ENCODE assay signal across 11 mouse cellular contexts in the genomic region with DNA sequence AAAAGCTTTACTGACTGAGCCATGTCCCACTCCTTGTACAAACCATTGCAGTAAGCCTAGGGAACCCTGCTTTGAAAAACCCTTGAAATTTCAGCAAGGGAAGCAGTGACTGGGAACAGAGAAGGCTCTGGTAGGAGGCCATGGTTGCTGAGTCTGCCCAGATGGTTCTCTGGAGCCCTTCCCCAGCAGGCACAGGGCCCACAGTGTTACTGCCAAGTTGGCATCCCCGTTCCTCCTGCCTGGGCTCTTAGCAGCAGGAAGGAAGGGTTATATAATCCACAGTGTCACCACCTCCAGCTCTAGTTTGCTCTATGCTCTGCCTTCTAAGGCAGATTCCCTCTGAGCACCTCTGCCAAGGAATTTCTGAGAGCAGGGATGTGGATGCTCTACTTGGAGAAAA.
DNase-seq lines count a peak whose midpoint lies in the region; ATAC-seq lines count a peak whose summit lies in the region.
"Had no signal": no experiment of that assay in that cellular context is flagged by ENCODE, and none has a peak within 500 bp of the region (broad histone marks: within the 10 kb centered on the region; RNA-seq: fewer than 3 reads in every experiment).

No protein-coding gene starts in this region.

- H3K4me1 ChIP-seq in embryonic facial prominence, embryonic 14.5 days (ENCODE audit: control insufficient read depth, insufficient read depth, low read length): no peaks in the 10 kb centered on the region
- H3K4me1 ChIP-seq in embryonic facial prominence, embryonic 10.5 days: 0 out of 2 replicates have a peak, but pooled peaks cover 4% of the 10 kb centered on the region
- H3K4me1 ChIP-seq: heart, embryonic 15.5 days; stomach, embryonic 15.5 days had no signal

- H3K27ac ChIP-seq in embryonic facial prominence, embryonic 14.5 days (replicated peaks; ENCODE audit: low read depth, low read length): no peak overlapping the region
- no peak overlapping the region for H3K27ac ChIP-seq in embryonic facial prominence, embryonic 10.5 days (replicated peaks)
- H3K27ac ChIP-seq: heart, embryonic 15.5 days; macrophage; stomach, embryonic 15.5 days had no signal

- 53% methylated on average over 1 of the region's 1 CpGs for WGBS in embryonic facial prominence, embryonic 14.5 days
- WGBS in embryonic facial prominence, embryonic 10.5 days: 94% methylated on average over 1 of the region's 1 CpGs

- H3K27me3 ChIP-seq in embryonic facial prominence, embryonic 14.5 days (replicated peaks; ENCODE audit: control insufficient read depth, insufficient read depth, low read length): no peaks in the 10 kb centered on the region
- H3K27me3 ChIP-seq in embryonic facial prominence, embryonic 10.5 days (replicated peaks; ENCODE audit: low read depth, poor library complexity, severe bottlenecking): no peaks in the 10 kb centered on the region
- H3K27me3 ChIP-seq: heart, embryonic 15.5 days; stomach, embryonic 15.5 days had no signal

- no peak overlapping the region for H3K9ac ChIP-seq in embryonic facial prominence, embryonic 14.5 days (ENCODE audit: low read depth, low read length)
- H3K9ac ChIP-seq: heart, embryonic 15.5 days; stomach, embryonic 15.5 days had no signal

- H3K9me3 ChIP-seq in embryonic facial prominence, embryonic 14.5 days (ENCODE audit: control insufficient read depth, low read length): peaks cover under 1% of the 10 kb centered on the region; the same call in 1 of the 2 replicates
- H3K9me3 ChIP-seq in embryonic facial prominence, embryonic 10.5 days: no peaks in the 10 kb centered on the region
- H3K9me3 ChIP-seq: heart, embryonic 15.5 days; stomach, embryonic 15.5 days had no signal

- peak; percentile 18 for DNase-seq in embryonic facial prominence, embryonic 14.5 days (ENCODE audit: low spot score)
- no peak for DNase-seq in embryonic facial prominence, embryonic 10.5 days (ENCODE audit: low spot score)
- peak; percentile 39 for DNase-seq in adrenal gland, postnatal 25 days
- DNase-seq in gastrocnemius, adult 18-20 months (ENCODE audit: low spot score): peak; percentile 74
- peak; percentile 89 to 90 for DNase-seq in layer of hippocampus, postnatal 36 days
- DNase-seq in neural tube, embryonic 10.5 days (ENCODE audit: extremely low spot score, low spot score): no peak
- no peak for DNase-seq in kidney, postnatal 4 days
- DNase-seq in yolk sac, embryonic 10.5 days (ENCODE audit: low spot score): no peak

- no peak overlapping the region for H3K4me3 ChIP-seq in embryonic facial prominence, embryonic 14.5 days (ENCODE audit: low read depth, low read length)
- no peak overlapping the region for H3K4me3 ChIP-seq in embryonic facial prominence, embryonic 10.5 days
- H3K4me3 ChIP-seq: heart, embryonic 15.5 days; stomach, embryonic 15.5 days had no signal

- no peaks in the 10 kb centered on the region for H3K36me3 ChIP-seq in embryonic facial prominence, embryonic 14.5 days (ENCODE audit: control insufficient read depth, insufficient read depth, low read length)
- H3K36me3 ChIP-seq in embryonic facial prominence, embryonic 10.5 days (replicated peaks): no peaks in the 10 kb centered on the region
- H3K36me3 ChIP-seq: heart, embryonic 15.5 days; stomach, embryonic 15.5 days had no signal

- ATAC-seq in embryonic facial prominence, embryonic 14.5 days (ENCODE audit: low read depth): no peak

- H3K4me2 ChIP-seq in embryonic facial prominence, embryonic 14.5 days (ENCODE audit: low read depth, low read length): no peak overlapping the region
- H3K4me2 ChIP-seq: heart, embryonic 15.5 days; stomach, embryonic 15.5 days had no signal

Comparison
In these comparisons a context has a peak if more than half of its experiments do, and no peak if none do; other contexts are left out.
1. DNase-seq: peak in embryonic facial prominence, embryonic 14.5 days (single experiment), adrenal gland, postnatal 25 days (single experiment), gastrocnemius, adult 18-20 months (single experiment) and layer of hippocampus, postnatal 36 days (2 of 2); none in embryonic facial prominence, embryonic 10.5 days (single experiment), neural tube, embryonic 10.5 days (single experiment), kidney, postnatal 4 days (0 of 2) and yolk sac, embryonic 10.5 days (single experiment).